Comparison of ENCODE assay signal across 19 mouse cellular contexts in the genomic region with DNA sequence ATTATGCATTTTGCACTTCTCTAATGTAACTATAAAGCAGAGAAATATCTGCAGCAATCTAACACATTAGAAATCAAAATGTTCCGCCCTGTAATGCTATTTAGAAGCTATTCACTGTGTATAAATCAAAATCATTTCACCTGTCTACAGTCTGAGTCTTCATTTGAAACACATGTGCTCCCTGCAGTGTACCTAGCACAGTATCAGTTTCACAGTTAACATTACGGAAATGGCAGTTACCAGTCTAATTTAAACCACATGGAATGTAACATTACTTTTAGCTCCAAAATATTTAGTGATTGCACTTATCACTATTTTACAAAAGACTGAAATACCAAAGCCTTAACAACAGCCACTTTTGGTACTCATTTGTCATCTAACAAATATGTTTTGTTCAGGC.
"Had no signal": no experiment of that assay in that cellular context is flagged by ENCODE, and none has a peak within 500 bp of the region (broad histone marks: within the 10 kb centered on the region; RNA-seq: fewer than 3 reads in every experiment).

No protein-coding gene starts in this region.

- H3K36me3 ChIP-seq: liver, embryonic 13.5 days; midbrain, embryonic 10.5 days; midbrain, embryonic 13.5 days; stomach, embryonic 15.5 days had no signal

- H3K9me3 ChIP-seq: kidney, embryonic 15.5 days; liver, embryonic 13.5 days; midbrain, embryonic 10.5 days; midbrain, embryonic 13.5 days; neural tube, embryonic 13.5 days; stomach, embryonic 15.5 days had no signal

- H3K27me3 ChIP-seq: liver, embryonic 13.5 days; stomach, embryonic 15.5 days had no signal

- ATAC-seq: midbrain, embryonic 13.5 days; midbrain, embryonic 16.5 days had no signal

- H3K4me2 ChIP-seq: kidney, embryonic 15.5 days; liver, embryonic 13.5 days; midbrain, embryonic 13.5 days; neural tube, embryonic 13.5 days; stomach, embryonic 15.5 days had no signal

- H3K9ac ChIP-seq: kidney, embryonic 15.5 days; liver, embryonic 13.5 days; midbrain, embryonic 13.5 days; neural tube, embryonic 13.5 days; stomach, embryonic 15.5 days had no signal

- H3K4me1 ChIP-seq: kidney, embryonic 15.5 days; stomach, embryonic 15.5 days had no signal

- H3K27ac ChIP-seq: kidney, embryonic 15.5 days; liver, embryonic 13.5 days; midbrain, embryonic 10.5 days; midbrain, embryonic 13.5 days; neural tube, embryonic 13.5 days; stomach, embryonic 15.5 days had no signal

- DNase-seq: kidney, adult 11 months; kidney, adult 8-10 months; kidney, postnatal 10 days; kidney, postnatal 4 days; liver, embryonic 13.5 days; lung, adult 2 months; lung, postnatal 14 days; lung, postnatal 4 days; retina, postnatal 1 day; right cerebral cortex, postnatal 25 days; spleen, adult 18-20 months; thymus, postnatal 25 days had no signal

- H3K4me3 ChIP-seq: kidney, embryonic 15.5 days; liver, embryonic 13.5 days; midbrain, embryonic 10.5 days; midbrain, embryonic 13.5 days; myocyte; neural tube, embryonic 13.5 days; stomach, embryonic 15.5 days had no signal
